Mouse (Mus musculus) heart, adult 9 months (tissue): ENCODE data around the gene Gabrr1.
"Not testable (repeated sequence)": the region's sequence is repeated elsewhere in the genome, so short reads cannot be mapped to it uniquely, and the experiment has no call there.

ENCODE experiments used
- DNase-seq, 2 experiments: peaks; one replicate each; pipeline ENCODE4 v3.0.0; 2022; ENCODE audit warnings: low spot score in 2 of 2

The Gabrr1 gene

GRCm38 (mm10) chr4:33132221-33132620 lies at the start of gene Gabrr1:
Gene Gabrr1 (plus strand): TSS chr4:33132521.
- no peak for DNase-seq

- no peak for DNase-seq
Observed at GRCm38 (mm10) chr4:33099118-33099694, 33.1 kb upstream of the Gabrr1 start.

GRCm38 (mm10) chr4:33109720-33110458 lies 22.4 kb upstream of the Gabrr1 start:
- no peak for DNase-seq

GRCm38 (mm10) chr4:33110845-33111244 lies 21.5 kb upstream of the Gabrr1 start:
- no peak for DNase-seq

- no peak for DNase-seq
Observed at GRCm38 (mm10) chr4:33111358-33111757, 21.0 kb upstream of the Gabrr1 start.

GRCm38 (mm10) chr4:33112866-33113265 lies 19.5 kb upstream of the Gabrr1 start:
- DNase-seq, result not testable (repeated sequence)

- DNase-seq, result peak in 1 of 2 experiments; percentile 58
Observed at GRCm38 (mm10) chr4:33119118-33119517, 13.2 kb upstream of the Gabrr1 start.

- peak in 1 of 2 experiments; percentile 22 for DNase-seq
Observed at GRCm38 (mm10) chr4:33124493-33124892, 7.8 kb upstream of the Gabrr1 start.

GRCm38 (mm10) chr4:33125409-33126084 lies 6.8 kb upstream of the Gabrr1 start:
- no peak for DNase-seq

- no peak for DNase-seq
Observed at GRCm38 (mm10) chr4:33146679-33147291, 14.5 kb downstream of the Gabrr1 start.

GRCm38 (mm10) chr4:33147825-33148224 lies 15.5 kb downstream of the Gabrr1 start:
- peak in 1 of 2 experiments; percentile 3 for DNase-seq

GRCm38 (mm10) chr4:33149150-33149549 lies 16.8 kb downstream of the Gabrr1 start:
- no peak for DNase-seq

GRCm38 (mm10) chr4:33152087-33153038 lies 20.0 kb downstream of the Gabrr1 start:
- DNase-seq, result no peak

GRCm38 (mm10) chr4:33183477-33183876 lies 51.2 kb downstream of the Gabrr1 start:
- no peak for DNase-seq

- DNase-seq, result peak; percentile 8 to 20
Observed at GRCm38 (mm10) chr4:33188164-33188563, 55.8 kb downstream of the Gabrr1 start.

- peak; percentile 77 to 90 for DNase-seq
Observed at GRCm38 (mm10) chr4:33188781-33189734, 56.7 kb downstream of the Gabrr1 start.

GRCm38 (mm10) chr4:33189735-33190036 lies 57.4 kb downstream of the Gabrr1 start, which contains the start of gene Pm20d2:
Gene Pm20d2 (minus strand): TSS chr4:33189737.
- DNase-seq, result no peak

- DNase-seq, result no peak
Observed at GRCm38 (mm10) chr4:33198117-33198516, 65.8 kb downstream of the Gabrr1 start.

- peak in 1 of 2 experiments; percentile 14 for DNase-seq
Observed at GRCm38 (mm10) chr4:33204682-33205081, 72.4 kb downstream of the Gabrr1 start.

GRCm38 (mm10) chr4:33207551-33207950 lies 75.2 kb downstream of the Gabrr1 start:
- no peak for DNase-seq
